Mouse (Mus musculus) midbrain, embryonic 16.5 days (tissue): ENCODE measurements around the gene Eif2s3x. TPM values are rescaled to one million over a fixed set of nuclear protein-coding genes. Genes with fewer than 3 reads are reported as not detected.
A peak's percentile ranks its signal among the peaks of the same experiment; 100 is the strongest.
"Not testable (repeated sequence)": the region's sequence is repeated elsewhere in the genome, so short reads cannot be mapped to it uniquely, and the experiment has no call there.

Experiments used
- ATAC-seq: fragments of 200-750 bp; cut with Nextera tagmentation; 2 replicates; pipeline ENCODE4 v1.8.0; 2017; ENCODE audit warnings: moderate TSS enrichment
- H3K27ac ChIP-seq: fragments of 300-500 bp; sonication (generic); 2 replicates; pipeline ENCODE4 v1.5.1; 2014; ENCODE audit warnings: mild to moderate bottlenecking, low read length, mixed read lengths
- H3K27me3 ChIP-seq: fragments of 300-500 bp; sonication (generic); 2 replicates; pipeline ENCODE4 v1.6.1; 2014; ENCODE audit warnings: low read depth, low read length, mixed read lengths; ENCODE audit not compliant: control insufficient read depth, insufficient read depth
- H3K36me3 ChIP-seq: fragments of 300-500 bp; sonication (generic); 2 replicates; pipeline ENCODE4 v1.6.1; 2014; ENCODE audit warnings: mild to moderate bottlenecking, low read length, moderate library complexity, mixed read lengths; ENCODE audit not compliant: control insufficient read depth, insufficient read depth
- H3K4me1 ChIP-seq: fragments of 300-500 bp; sonication (generic); 2 replicates; pipeline ENCODE4 v1.6.1; 2014; ENCODE audit warnings: mild to moderate bottlenecking, low read length, mixed read lengths; ENCODE audit not compliant: control insufficient read depth, insufficient read depth
- H3K4me2 ChIP-seq: fragments of 300-500 bp; sonication (generic); 2 replicates; pipeline ENCODE4 v1.6.1; 2014; ENCODE audit warnings: mild to moderate bottlenecking, low read length, mixed read lengths
- H3K4me3 ChIP-seq: fragments of 300-500 bp; sonication (generic); 2 replicates; pipeline ENCODE4 v1.5.1; 2014; ENCODE audit warnings: low read depth, mild to moderate bottlenecking, low read length, moderate library complexity, mixed read lengths
- H3K9ac ChIP-seq: fragments of 300-500 bp; sonication (generic); 2 replicates; pipeline ENCODE4 v1.6.1; 2014; ENCODE audit warnings: low read depth, low read length, mixed read lengths
- H3K9me3 ChIP-seq: fragments of 300-500 bp; sonication (generic); replicated peaks from 2 replicates; pipeline ENCODE4 v1.6.1; 2014; ENCODE audit warnings: mild to moderate bottlenecking, low read length, mixed read lengths; ENCODE audit not compliant: control insufficient read depth, poor library complexity, severe bottlenecking
- WGBS: fragments of 180-500 bp; shearing (Covaris S2); extraction: QIAGEN DNeasy Blood & Tissue Kit; methylation state at CpG from one replicate; pipeline ENCODE4 v1.1.7; 2014; 5-methylcytosine and 5-hydroxymethylcytosine counted together
- polyA plus RNA-seq: library from polyadenylated mRNA; unstranded; fragments of >200 nt; fragmentation: Nextera tagmentation; extraction: Ambion mirVana; gene quantifications from 2 replicates; pipeline ENCODE4 v1.2.1, GENCODE M21; 2015

Eif2s3x gene
- polyA plus RNA-seq, 1 experiment from 2014 or later = 93.3 TPM

- Histone ChIP-seq H3K27ac (no peak overlapping the region), H3K4me3 (no peak overlapping the region), H3K36me3 (peaks cover 31% of the 10 kb centered on the region), H3K4me1 (no peaks in the 10 kb centered on the region), H3K9ac (no peak overlapping the region), H3K27me3 (no peaks in the 10 kb centered on the region), H3K9me3 (0 out of 2 replicates have a peak, but pooled peaks cover 4% of the 10 kb centered on the region), H3K4me2 (no peak overlapping the region)
- no peak for ATAC-seq
- WGBS = 87% methylated on average over 5 of the region's 5 CpGs
These were observed 14.9 kb downstream of the Eif2s3x start for GRCm38 (mm10) chrX:94197789-94198188.

DNA sequence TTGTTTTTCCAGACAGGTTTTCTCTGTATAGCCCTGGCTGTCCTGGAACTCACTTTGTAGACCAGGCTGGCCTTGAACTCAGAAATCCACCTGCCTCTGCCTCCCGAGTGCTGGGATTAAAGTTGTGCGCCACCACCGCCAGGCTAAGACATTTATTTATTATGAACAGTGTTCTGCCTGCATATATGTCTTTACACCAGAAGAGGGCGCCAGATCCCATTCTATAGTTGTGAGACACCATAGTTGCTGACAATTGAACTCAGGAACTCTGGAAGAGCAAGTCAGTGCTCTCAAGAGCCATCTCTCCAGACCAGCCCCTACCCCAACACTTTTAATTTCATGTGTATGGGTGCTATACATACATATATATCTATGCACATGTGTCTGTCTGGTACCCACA is 18.8 kb downstream of the Eif2s3x start:
- not testable (repeated sequence) for H3K4me3 ChIP-seq, H3K27me3 ChIP-seq, H3K9ac ChIP-seq, H3K9me3 ChIP-seq, ATAC-seq, H3K4me1 ChIP-seq, H3K4me2 ChIP-seq, H3K27ac ChIP-seq
- WGBS = 78% methylated on average over 4 of the region's 4 CpGs
- peaks cover 27% of the 10 kb centered on the region for H3K36me3 ChIP-seq

DNA sequence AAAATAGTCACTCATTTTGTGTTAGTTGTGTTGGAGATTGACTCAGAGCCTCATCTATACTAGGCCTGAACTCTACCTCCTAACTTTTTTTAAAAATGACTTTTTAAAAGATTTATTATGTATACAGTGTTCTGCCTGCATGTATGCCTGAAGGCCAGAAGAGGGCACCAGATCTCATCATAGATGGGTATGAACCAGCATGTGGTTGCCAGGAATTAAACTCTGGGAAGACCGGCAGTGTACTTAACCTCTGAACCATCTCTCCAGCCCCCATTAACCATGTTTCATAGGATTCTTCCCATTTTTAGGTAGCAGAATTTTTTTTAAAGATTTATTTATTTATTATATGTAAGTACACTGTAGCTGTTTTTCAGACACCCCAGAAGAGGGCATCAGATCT is 27.5 kb downstream of the Eif2s3x start:
- no peak for ATAC-seq
- H3K9me3 ChIP-seq = no peaks in the 10 kb centered on the region
- H3K36me3 ChIP-seq = no peaks in the 10 kb centered on the region
- H3K9ac ChIP-seq = no peak overlapping the region
- no peaks in the 10 kb centered on the region for H3K4me1 ChIP-seq
- H3K4me3 ChIP-seq = no peak overlapping the region
- H3K4me2 ChIP-seq = no peak overlapping the region
- H3K27ac ChIP-seq = no peak overlapping the region
- peaks cover 12% of the 10 kb centered on the region for H3K27me3 ChIP-seq
- 53% methylated on average over 1 of the region's 1 CpGs for WGBS

GRCm38 (mm10) chrX:94183814-94184213 is 28.8 kb downstream of the Eif2s3x start:
- no peak overlapping the region for H3K4me3 ChIP-seq
- H3K27me3 ChIP-seq = peaks cover 12% of the 10 kb centered on the region
- no peak overlapping the region for H3K9ac ChIP-seq
- H3K4me2 ChIP-seq = no peak overlapping the region
- no peak for ATAC-seq
- no peaks in the 10 kb centered on the region for H3K36me3 ChIP-seq
- H3K9me3 ChIP-seq = no peaks in the 10 kb centered on the region
- H3K4me1 ChIP-seq = no peaks in the 10 kb centered on the region
- no peak overlapping the region for H3K27ac ChIP-seq
- 13% methylated on average over 1 of the region's 3 CpGs for WGBS

DNA sequence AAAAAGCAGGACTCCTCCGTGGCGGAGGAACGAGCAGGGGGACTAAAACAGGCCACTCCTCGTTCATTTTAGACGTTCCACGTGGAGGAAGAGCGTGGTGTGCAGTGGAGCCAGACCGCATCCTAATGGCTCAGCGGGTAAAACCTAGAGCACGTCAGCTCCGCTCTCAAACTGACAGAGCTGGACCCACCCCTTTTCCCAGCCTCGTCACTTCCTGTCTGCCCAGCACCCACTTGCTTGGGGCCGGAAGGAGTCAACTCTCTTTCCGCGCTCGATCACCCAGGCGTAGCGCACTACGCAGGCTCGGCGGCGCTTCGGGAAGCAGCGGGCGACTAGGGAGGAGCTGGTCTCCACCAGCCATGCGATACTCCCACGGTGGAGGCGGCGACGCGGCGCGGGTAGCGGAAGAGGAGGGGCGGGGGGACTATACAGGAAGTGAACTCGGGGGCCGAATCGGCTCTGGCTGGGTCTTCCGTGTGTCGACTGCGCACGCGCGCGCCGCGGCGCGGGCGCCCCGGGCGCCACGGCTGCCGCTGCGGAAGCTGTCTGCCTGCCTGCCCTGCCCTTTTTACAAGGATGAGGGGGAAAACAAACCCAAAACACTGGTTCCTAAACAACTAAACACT is 34.8 kb downstream of the Eif2s3x start:
- WGBS = under 1% methylated on average over 44 of the region's 55 CpGs
- Histone ChIP-seq H3K4me2 (peak overlapping the region; percentile 62), H3K4me3 (peak overlapping the region; percentile 50), H3K27me3 (peaks cover 12% of the 10 kb centered on the region), H3K36me3 (no peaks in the 10 kb centered on the region), H3K9ac (peak overlapping the region; percentile 63), H3K27ac (peak overlapping the region; percentile 93), H3K4me1 (peaks cover 6% of the 10 kb centered on the region), H3K9me3 (no peaks in the 10 kb centered on the region)
- ATAC-seq = peak; percentile 99

GRCm38 (mm10) chrX:94169348-94169747 is 43.3 kb downstream of the Eif2s3x start:
- ATAC-seq = no peak
- H3K9ac ChIP-seq = no peak overlapping the region
- H3K4me2 ChIP-seq = no peak overlapping the region
- H3K4me3 ChIP-seq = no peak overlapping the region
- peaks cover 24% of the 10 kb centered on the region for H3K27me3 ChIP-seq
- no peaks in the 10 kb centered on the region for H3K36me3 ChIP-seq
- H3K4me1 ChIP-seq = no peaks in the 10 kb centered on the region
- H3K27ac ChIP-seq = no peak overlapping the region
- 84% methylated on average over 6 of the region's 6 CpGs for WGBS
- no peaks in the 10 kb centered on the region for H3K9me3 ChIP-seq

DNA sequence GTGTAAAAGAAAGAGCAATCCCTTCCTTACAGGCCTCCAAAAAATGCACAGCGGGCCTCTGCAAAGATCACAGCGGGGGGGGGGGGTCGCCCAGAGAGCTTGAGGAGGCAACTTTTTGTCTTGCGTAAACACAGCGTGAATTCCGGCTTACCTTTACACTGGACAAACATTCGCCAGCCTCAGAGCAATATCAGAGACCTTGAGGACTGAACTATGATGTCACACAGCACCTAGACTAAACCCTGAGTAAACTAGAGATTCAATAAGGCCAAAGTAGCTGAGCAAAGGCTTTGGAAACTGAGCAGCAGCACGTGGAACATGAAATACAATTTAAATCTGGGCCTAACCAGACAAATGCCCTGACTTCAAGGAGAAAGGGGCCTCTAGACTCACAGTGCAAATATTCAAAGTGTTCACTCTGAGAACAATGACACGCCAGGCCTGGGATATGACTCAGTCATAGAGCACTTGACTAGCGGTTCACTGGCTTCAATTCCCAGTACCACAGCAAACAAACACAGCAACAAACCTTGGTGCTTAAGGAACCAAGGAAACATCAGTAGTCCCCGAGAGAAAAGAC is 60.3 kb downstream of the Eif2s3x start:
- no peak for ATAC-seq
- no peaks in the 10 kb centered on the region for H3K4me1 ChIP-seq
- no peak overlapping the region for H3K9ac ChIP-seq
- H3K9me3 ChIP-seq = no peaks in the 10 kb centered on the region
- H3K4me2 ChIP-seq = no peak overlapping the region
- H3K27ac ChIP-seq = no peak overlapping the region
- 28% methylated on average over 11 of the region's 11 CpGs for WGBS
- no peaks in the 10 kb centered on the region for H3K36me3 ChIP-seq
- H3K27me3 ChIP-seq = peaks cover 45% of the 10 kb centered on the region
- no peak overlapping the region for H3K4me3 ChIP-seq

- H3K27ac ChIP-seq = no peak overlapping the region
- no peaks in the 10 kb centered on the region for H3K36me3 ChIP-seq
- no peak for ATAC-seq
- 82% methylated on average over 19 of the region's 19 CpGs for WGBS
- no peak overlapping the region for H3K4me2 ChIP-seq
- no peak overlapping the region for H3K9ac ChIP-seq
- H3K4me1 ChIP-seq = no peaks in the 10 kb centered on the region
- no peak overlapping the region for H3K4me3 ChIP-seq
- H3K9me3 ChIP-seq = no peaks in the 10 kb centered on the region
- H3K27me3 ChIP-seq = peaks cover 53% of the 10 kb centered on the region
These were observed 62.2 kb downstream of the Eif2s3x start for GRCm38 (mm10) chrX:94150471-94150870.

- H3K36me3 ChIP-seq = no peaks in the 10 kb centered on the region
- H3K4me3 ChIP-seq = no peak overlapping the region
- no peaks in the 10 kb centered on the region for H3K4me1 ChIP-seq
- H3K27ac ChIP-seq = no peak overlapping the region
- 82% methylated on average over 7 of the region's 7 CpGs for WGBS
- no peak overlapping the region for H3K4me2 ChIP-seq
- no peak for ATAC-seq
- peaks cover 38% of the 10 kb centered on the region for H3K27me3 ChIP-seq
- H3K9me3 ChIP-seq = no peaks in the 10 kb centered on the region
- H3K9ac ChIP-seq = no peak overlapping the region
These were observed 70.5 kb downstream of the Eif2s3x start for GRCm38 (mm10) chrX:94142004-94142771.
